Mouse (Mus musculus): ENCODE results near the gene C1qtnf12.

C1qtnf12 gene

DNA sequence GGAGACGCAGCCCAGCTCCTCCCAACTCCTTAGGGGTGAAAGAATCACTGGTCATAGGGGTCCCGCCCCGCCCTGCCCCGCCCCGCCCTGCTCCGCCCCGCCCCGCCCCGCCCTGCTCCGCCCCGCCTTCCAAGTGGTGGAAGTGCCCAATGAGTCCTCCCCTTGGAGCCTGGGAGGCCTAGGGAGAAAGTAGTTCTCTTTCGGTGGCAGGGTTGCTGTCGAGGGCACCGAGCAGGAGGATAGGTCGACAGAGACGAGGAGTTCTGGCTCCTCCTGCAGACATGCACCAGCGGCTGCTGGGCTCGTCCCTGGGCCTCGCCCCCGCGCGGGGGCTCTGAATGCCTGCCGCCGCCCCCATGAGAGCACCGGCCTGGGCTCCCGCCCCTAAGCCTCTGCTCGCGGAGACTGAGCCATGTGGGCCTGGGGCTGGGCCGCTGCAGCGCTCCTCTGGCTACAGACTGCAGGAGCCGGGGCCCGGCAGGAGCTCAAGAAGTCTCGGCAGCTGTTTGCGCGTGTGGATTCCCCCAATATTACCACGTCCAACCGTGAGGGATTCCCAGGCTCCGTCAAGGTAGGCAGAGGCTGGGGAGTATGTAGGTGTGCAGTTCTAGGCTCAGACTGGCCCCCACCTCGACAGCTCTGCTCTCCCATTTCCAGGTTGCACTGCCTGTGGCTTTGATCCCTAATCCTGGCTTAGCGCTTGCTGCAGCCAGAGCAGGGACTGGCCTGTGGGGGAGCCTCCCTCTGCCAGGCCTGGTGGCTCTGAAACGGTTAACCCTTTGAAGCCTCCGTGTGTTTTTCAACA is at the start of gene C1qtnf12:
C1qtnf12 (plus strand) TSS at position 152 of the 805 bp plus-strand sequence.
- peak; percentile 62 to 65 for DNase-seq

DNA sequence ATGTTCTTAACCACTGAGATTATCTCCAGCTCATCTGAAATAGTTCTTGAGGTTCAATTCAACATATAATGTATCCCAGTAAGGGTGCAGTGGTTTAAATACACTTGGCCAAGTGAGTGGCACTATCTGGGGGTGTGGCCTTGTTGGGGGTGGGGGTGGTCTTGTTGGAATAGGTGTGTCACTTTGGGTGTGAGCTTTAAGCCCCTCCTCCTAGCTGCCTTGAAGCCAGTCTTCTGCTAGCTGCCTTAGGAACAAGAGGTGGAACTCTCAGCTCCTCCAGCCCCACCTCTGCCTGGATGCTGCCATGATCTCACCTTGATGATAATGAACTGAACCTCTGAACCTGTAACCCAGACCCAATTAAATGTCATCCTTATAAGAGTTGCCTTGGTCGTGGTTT is 30.1 kb upstream of the C1qtnf12 start:
- DNase-seq = no peak

DNA sequence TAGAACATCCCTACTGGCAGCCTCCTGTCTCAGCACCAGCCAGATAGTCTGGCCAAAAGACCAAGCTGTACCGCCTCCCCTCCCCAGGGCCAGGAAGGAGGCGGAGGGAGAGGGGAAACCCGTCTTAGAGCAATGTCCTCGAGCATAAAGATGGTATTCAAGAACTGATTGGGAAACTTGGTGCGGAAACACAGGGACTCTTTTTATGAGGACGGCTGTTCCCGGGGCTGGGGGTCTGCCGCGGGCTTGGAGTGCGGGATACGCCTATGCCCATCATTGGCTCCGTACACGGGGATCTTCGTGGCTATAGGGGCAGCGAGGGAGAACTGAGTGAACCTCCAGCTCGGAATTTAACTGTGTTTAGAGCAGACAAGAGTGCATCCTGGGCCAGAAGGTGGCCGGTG is 19.1 kb upstream of the C1qtnf12 start:
- DNase-seq = peak; percentile 71 to 76

DNA sequence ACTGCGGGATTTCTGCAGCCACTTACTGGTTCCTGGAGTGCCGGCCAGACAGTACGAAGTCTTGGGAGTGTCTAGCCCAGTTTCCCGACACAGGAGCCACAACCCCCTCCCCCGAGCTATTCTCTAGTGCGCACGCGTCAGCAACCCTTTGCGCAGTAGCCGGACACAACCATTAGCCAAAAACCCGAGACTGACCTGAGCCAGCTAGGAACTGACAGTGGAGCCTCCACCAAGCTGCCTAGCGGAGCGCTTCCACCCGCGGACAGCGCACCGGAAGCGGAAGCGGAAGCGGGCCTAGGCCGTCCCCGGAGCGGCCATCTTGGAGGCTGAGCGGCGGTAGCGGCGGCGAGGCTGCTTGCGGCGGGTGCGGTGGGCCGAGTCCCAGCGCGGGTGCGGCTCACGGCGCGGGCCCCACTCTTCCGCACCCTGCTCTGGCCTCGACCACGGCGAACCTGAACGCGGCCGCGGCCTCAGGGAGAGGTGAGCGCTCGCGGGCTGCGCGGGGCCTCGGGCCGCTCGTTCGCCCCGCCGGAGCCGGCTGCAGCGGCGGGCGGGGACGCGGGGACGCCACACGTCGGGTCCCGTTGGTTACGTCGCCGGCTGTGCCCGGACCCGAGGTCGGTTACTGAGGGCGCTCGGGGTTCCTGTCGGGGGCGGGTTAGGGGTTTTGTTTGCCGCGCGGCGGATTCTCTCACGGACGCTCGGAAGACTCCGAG is 18.4 kb upstream of the C1qtnf12 start, which contains the start of gene Ube2j2:
Ube2j2 (plus strand) TSS at position 298 of the 716 bp plus-strand sequence.
- peak; percentile 96 to 97 for DNase-seq

DNA sequence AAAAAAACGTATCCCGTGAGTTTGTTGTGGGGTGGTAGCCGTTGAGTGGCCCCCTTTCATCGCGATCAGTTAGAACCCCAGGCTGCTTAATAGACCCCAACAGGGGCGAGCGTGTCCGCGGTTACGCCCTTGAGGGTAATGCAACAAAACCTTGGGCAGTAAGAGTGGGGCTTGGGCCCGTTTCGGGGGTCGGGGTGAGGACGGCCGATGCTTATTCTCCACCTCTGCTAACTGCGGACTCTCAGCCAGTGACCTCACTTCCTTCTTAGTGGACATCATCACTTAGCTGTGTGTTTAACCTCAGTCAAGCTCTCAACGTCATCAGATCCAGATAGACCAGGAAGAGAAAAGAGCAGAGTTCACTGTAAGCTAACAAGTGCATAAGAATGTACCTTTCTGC is 17.8 kb upstream of the C1qtnf12 start:
- peak in 1 of 2 experiments; percentile 24 for DNase-seq

DNA sequence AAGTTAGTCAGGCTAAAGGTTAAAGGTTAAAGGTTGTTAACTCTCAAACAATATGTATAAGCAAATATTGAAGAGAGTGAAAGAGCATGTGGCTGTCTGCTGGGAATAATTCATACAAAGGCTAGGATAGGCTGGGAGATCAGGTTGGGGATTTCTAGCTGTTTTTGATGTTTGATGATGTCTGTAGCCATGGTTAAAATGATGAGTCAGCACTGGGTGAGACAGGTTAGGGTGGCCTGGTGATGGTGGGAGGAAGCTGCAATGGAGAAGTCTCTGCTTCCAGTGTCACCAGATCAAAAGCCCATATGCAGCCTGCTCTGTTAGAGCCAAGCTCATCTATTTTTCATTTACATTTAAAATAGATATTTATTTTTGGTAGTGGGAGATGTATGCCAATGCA is 15.0 kb upstream of the C1qtnf12 start:
- DNase-seq = no peak

DNA sequence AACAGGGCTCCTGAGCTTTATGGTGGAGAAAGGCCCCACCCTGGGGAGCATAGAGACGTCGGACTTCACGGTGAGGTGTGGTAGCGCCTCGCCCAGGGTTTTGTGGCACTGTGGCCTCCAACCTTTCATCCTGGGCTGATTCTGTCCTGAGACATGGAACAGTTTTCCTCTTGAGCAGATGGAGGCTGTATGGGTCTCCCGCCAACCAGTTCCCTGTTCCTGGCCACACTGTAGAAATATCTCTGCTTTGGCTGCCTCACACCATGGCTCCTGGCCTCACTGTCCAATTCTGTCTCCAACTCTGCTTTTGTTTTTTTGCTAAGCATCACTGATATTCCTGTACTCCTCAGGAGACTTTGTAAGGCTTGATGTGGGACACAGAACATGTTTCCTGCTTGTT is 6.6 kb upstream of the C1qtnf12 start:
- peak; percentile 26 to 33 for DNase-seq

DNA sequence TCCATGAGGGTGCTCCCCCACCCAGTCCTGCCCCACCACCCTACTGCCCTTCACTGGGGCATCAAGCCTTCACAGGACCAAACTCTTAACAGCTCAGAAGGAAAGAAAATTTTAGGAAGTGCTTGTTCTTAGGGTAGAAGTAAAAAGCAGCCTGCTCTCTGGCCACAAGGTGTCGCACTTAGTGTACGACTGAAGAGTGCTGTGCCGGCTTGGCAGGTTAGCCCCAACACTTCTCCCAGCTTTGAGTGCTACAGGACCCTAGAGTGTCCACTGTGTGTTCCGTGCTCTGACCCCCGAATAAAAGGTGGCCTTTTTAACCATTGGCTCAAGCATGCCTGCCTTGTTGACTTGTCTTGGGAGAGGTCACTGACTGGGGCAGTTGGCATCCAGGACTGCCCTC is 2.8 kb upstream of the C1qtnf12 start:
- DNase-seq = peak; percentile 89 to 90

DNA sequence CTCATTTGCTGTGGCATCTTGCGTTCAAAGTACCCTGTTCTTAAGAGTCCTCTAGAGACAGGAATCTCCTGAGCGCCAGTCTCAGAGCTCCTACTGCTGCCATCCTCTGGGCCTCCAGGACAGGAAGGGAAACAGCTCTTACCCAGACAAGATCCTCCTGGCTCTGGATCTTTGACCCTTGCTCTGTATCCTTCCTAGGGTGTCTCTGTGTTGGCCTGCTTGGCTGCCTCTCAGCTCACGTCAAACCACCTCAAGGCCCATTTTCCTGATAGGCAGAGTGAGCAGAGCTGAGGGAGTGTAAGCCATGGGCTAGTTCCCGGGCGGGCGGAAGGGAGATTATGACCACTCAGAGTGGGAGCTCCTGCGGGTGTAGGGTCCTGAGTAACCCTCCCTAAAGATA is 988 bp downstream of the C1qtnf12 start:
- DNase-seq = no peak

DNA sequence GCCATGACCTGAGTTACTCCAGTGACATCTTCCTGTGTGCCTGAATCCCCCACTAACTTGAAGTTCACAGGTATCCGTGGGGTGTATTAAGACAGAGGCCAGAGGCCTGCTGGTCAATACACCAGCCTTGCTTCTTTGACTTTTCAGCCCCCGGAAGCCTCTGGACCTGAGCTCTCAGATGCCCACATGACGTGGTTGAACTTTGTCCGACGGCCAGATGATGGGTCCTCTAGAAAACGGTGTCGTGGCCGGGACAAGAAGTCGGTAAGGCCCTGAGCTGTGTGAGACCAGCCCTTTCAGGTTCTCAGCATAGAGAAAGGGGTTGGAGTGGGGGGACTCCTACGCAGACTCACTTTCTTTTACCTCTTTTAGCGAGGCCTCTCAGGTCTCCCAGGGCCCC is 2.3 kb downstream of the C1qtnf12 start:
- no peak for DNase-seq

DNA sequence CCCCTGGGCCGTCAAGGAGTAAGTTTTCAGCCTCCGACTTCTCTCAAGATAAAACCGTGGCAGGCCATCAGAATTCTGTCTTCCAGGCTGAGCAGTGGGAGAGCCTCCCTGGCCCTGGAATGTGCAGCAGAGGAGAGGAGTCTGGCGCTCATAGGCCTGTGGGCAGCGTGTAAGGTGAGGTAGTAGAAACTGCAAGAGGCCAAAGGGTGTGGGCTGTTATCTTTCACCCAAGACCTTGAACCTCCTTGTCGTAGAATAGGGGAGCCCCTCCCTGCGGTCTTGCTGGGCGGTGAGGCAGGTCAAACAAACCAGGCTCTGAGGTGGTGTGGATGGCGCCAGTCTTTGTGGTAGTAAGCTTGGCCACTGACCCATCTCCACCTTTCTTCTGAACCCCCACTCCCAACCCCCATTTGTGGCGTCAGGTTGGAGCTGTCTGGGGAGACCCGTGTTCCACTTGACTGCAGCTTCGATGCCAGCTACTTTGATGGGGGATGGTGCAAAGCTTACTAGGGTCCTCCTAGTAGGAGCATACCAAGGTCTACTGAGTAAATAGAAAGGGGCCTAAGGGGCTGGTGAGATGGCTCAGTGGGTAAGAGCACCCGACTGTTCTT is 7.0 kb downstream of the C1qtnf12 start:
- no peak for DNase-seq

DNA sequence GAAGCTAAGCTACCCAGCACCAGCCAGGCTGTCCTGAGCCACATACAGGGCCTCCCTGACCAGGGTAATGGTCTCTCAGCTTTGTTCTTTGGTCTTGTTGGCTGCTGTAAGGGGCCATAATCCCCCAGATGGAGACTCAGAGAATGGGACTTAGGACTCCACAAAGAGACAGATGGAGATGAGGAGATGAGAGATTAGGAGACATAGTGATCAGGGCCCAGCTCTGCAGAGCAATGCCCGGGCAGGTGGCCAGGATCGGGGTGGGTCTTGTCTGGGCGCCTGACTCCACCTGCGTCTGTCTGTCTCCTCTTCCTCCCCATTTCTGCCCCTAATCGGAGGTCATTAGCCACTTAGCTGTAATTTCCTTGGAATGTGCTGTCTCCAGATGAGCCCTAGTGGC is 8.2 kb downstream of the C1qtnf12 start:
- peak; percentile 49 to 63 for DNase-seq

DNA sequence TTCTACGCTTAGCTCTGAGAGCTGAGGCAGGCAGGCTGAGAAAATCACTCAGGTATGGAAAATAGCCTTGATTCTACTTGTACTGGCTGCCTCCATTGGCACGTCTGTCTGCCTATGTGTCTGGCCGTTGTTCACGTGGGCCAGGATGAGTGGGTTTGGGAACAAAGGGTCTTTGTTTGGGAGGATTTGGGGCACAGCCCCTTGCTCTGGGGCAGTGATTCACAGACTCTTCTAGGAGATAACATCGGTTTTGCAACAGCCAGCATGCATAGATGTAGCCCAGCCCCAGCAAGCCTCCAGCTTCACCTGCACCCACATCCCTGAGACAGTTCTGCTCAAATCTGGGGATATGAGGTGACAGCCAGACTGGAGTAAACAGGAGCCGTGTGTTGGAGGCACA is 10.5 kb downstream of the C1qtnf12 start:
- DNase-seq = no peak

DNA sequence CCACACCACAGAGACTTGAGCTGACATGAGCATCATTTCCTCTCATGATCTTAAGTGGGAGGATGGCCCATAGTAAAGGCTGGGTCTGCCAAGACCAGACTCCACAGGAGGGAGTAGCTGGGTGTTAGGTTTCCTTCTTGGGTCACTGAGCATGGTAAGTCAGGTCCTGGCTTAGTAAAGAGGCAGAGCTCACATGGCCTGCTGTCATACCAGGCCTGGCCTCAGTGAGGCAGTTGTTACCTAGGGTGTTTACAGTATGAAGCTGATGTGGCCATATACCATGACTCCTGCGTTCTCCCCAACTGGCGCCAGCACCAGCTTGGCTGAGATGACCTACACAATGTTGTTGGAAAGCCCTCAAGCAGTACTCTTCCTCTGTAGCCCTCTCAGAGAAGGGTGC is 11.1 kb downstream of the C1qtnf12 start:
- no peak for DNase-seq

DNA sequence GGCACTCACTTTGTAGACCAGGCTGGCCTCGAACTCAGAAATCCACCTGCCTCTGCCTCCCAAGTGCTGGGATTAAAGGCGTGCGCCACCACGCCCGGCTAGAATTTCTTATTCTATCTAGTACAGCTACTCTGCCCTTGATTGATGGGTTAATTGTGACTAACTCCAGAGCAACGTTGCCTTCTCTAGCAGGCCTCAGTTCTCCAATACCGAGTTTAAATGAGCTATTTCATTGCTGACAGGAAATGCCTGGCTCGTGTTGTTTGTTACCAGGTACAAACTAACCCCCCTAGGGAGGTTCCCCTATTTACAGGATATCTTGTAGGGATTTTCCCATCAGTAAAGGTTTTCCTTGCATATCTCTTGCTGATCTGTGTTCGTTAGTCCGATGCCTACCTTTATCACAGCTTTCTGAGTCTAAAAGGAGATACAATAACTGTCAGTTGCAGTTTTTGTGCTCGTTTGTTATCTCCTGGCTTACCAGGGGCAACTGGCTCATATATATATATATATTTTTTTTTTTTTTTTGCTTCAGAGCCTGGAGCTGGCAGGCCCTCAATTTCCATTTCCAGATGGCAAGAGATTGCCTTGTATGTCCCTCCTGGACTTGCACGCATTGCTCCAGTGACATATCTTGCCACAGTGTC is 19.4 kb downstream of the C1qtnf12 start:
- no peak for DNase-seq

DNA sequence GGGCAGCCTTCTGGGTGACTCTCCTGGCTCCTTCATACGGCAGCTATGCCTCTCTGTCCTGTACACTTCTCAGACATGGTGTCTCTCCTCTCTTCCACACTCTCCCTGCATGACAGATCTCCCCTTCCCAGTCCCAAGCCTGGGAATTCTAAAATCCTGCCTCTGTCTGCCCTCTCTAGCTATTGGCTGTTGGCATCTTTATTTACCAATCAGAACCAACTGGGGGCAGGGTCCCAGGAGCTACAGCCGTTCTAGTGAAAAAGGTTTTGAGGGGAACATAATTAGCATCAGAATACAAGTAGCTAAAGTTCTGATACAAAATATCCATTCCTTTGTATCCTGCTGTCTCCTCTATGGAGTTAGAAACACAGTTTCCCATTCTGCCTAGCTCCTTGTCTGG is 21.7 kb downstream of the C1qtnf12 start:
- DNase-seq = no peak

DNA sequence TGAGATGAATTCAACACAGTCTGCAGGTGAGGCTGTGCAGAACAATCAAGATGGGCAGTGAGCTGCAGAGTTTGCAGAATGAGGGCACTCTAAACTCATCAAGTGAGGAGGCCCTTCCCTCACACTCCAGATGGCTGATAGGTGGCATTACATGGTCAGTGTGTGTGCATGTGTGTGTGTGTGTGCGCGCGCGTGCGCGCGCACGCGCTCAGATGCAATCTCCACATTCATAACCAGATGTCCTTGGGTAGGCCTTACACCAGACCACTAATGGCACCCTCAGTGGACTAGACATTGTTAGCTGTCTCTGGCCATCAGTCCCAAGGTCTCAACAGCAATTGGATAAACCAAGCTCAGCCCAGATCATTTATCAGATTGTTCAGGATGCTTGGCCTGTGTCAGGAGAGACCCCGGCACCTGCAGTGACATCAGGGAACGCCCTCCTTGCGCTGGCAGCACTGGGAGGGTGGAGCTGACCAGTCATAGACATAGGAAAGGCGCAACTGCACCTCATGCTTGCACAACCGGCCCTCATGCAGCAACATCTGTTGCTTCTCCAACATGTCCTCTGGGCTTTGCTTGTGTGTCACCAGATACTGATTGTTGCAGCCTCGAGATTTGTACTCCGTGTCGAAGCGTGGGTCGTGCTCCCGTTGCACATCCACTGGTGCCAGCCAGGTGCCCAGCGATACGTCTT is 29.2 kb downstream of the C1qtnf12 start:
- no peak for DNase-seq

DNA sequence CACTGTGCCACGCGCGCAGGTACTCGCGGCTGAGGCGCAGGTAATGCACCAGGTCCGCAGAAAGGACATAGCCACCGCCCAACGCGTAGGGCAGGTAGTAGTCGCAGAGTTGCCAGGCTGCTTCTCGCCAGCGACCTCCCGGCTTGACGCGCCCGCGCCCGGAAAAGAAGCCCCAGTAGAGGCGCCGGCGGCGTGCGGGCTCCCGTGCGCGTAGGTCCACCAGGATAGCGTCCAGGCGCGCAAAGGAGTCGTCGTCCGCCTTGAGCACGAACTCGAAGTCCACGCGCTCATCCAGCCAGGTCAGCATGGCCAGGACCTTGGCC is 29.8 kb downstream of the C1qtnf12 start:
- no peak for DNase-seq

DNA sequence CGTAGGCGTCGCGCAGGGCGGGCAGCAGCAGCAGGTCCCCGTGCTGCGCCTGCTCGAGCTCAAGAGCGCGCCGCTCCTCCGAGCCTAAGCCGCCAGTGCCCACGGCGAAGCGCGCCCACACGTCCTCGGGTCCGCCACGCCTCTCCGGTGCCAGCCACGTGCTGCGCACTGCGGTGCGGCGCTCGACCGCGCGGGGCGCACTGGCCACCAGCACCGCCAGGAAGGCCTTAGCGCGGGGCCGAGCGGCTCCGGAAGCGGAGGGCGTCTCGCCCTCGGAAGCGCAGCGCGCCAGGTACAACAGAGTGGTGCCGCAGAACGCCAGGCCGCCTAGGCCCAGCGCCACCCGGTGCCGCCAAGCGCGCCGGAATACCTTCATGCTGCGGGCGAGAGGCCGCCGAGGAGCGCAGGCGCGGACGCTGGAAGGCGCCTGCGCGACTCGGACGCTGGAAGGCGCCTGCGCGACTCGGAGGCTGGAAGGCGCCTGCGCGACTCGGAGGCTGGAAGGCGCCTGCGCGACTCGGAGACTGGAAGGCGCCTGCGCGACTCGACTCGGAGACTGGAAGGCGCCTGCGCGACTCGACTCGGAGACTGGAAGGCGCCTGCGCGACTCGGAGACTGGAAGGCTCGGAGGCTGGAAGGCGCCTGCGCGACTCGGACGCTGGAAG is 30.3 kb downstream of the C1qtnf12 start, which contains the start of the genes B3galt6 and Sdf4:
B3galt6 (minus strand) TSS at position 409 of the 665 bp plus-strand sequence.
Sdf4 (plus strand) TSS at position 632 of the 665 bp plus-strand sequence.
- DNase-seq = peak; percentile 91

DNA sequence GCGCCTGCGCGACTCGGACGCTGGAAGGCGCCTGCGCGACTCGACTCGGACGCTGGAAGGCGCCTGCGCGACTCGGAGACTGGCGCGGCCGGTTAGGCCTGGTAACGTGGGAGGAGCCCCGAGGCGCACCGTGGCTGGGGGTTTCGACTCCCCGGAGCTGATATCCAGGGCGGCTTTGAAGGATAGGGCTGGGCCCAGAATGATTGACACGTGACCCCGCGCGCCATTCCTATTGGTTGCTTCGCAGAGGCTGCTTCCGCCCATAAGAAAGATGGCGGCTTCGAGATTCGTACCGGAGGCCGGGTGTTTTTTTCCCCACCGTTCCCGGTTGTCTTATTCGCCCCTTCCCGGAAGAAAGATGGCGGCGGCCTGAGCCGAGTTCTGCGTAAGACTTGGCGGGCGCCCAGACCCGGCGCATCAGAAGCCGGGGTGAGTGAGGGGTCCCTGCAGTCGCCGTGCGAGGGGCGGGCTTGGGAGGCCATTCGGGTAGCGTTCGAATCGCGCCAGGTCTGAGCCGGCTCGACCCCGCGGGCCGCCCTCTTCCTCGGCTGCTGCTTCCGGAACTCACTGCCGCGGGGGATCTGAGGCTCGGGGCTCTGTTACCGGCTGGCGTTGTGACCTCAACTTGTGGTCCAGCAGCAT is 30.9 kb downstream of the C1qtnf12 start:
- peak; percentile 97 to 99 for DNase-seq

DNA sequence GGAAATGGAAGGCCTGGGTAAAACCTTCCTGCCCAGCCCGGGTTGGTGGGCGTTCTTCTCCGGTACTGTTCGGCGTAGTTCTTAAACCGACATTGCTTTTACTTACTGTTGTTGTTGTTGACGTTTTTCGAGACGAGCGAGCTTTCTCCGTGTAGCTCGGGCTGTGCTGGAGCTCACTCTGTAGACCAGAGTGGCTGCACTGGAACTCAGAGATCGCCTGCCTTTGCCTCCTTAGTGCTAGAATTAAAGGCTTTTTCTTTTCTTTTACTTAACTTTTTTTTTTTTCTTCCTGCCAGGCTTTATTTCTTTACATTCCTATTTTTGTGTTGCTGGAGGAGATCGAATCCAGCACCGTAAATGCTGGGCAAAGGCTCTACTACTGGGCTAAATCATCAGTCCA is 31.5 kb downstream of the C1qtnf12 start:
- DNase-seq = no peak
